Mouse (Mus musculus) testis, postnatal 14 days (tissue): ENCODE results near the gene Bid.

Experiments
- DNase-seq: peaks from one replicate; pipeline ENCODE4 v3.0.0; 2021; ENCODE audit warnings: low spot score

Gene Bid

DNA sequence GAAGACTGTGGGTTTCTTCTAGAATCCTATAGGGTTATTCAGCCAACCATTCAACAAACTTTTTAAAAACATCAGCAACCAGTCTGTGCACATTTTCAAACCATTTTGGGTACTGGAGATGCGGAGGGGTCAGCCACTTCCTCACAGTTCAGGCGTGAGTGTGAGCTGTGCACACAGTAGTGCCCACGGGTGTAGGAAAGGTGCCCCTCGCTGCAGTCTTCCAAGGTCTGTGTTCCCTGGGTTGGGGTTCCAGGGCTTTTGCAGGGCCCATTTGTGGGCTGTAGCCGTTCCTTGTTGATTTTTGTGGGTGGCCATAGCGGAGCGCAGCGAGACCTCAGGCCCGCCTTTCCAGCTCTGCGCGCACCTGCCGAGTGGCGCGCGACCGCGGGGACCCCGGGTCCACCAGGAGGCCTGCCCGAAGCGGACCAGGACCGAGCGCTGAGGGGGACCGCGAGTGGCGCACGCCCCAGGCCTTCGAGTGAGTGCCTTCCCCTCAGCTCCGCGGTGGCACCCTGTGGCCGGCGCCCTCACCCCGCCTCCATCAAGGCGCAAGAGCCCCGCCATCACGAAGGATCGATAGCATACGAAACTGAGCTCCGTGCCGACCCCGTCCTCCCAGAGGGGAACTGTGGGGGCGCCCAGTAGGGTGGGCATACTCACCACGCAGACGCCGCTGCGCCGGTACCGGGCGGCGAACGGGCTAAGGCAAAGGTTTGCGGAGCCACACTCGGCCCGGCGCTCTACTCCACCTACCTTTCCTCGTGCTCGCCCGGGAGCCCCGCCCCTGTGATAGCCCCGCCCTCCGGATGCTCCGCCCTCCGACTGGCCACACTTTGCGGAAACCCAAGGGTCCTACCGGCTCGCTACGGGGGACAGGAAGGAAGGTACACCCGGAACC, at the start of gene Bid:
Gene Bid (minus strand): TSS at position 780 of the 898 bp plus-strand sequence.
- peak; percentile 89 for DNase-seq

DNA sequence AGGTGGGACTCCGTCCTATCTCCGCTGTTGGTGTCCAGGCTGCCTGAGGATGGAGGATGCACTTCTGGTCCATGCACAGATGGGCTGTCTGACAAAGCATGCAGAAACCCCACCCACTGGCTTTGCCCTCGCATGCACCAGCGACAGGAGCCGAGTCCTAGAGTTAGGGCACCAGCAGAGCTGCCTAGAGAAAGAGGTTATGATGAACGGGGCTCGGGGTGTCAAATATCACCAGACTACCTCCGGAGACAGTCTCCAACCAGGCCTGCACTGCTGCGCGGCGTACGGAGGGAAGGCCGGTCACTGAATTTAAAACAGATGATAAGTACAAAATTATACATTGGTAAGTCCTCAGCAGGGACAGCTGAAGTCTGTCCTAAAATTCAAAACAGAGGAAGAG, 49.2 kb upstream of the Bid start:
- DNase-seq = no peak

DNA sequence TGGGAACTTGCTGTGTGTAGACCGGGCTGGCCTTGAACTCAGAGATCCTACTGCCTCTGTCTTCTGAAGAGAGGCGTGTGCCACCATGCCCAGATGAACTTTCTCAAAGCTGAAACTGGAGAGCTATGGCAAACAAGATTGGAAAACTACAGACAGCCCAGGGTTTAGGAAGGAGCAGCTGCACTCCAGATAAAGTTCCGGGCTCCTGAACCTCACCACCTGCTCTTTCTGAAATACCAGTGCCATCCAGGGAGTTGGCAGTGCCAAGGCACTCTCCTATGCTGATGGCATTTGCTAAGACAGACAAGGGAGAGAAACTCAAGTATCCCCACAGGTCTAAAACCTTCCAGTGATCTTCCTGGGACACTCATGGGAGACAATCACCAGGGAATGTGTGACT, 47.5 kb upstream of the Bid start:
- no peak for DNase-seq

DNA sequence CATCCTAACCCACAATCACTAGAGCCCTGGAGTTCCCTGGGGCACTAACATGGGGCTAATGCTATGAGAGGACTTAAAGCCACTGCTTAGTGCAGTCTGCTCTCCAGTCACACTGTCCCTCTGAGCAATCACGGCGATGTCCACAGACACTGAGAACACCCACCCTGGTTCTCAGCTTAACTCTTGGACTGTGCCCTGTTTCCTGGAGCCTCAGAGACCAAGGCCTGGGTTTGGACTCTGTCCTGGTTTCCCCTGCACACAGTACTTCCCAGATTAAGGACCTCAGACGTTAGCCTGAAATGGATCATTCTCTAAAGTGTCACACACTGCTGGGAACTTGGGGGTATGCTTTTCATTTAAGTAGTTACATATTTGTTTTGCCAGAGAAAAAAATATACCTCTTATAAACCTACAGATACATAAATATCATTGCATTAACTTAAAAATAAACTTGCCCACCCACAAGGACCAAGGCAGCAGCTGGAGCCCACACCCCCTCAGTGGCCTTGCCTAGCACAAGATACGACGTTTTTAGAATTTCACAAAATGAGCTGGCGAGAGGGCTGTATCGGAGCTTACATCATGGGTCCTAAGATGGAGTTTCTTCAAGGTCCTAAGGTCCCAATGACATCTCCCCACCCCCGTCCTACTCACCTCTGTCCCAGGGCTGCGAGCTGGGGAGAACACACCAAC, 43.8 kb upstream of the Bid start:
- no peak for DNase-seq

GRCm38 (mm10) chr6:120957331-120957730, 40.7 kb upstream of the Bid start:
- DNase-seq = no peak

DNA sequence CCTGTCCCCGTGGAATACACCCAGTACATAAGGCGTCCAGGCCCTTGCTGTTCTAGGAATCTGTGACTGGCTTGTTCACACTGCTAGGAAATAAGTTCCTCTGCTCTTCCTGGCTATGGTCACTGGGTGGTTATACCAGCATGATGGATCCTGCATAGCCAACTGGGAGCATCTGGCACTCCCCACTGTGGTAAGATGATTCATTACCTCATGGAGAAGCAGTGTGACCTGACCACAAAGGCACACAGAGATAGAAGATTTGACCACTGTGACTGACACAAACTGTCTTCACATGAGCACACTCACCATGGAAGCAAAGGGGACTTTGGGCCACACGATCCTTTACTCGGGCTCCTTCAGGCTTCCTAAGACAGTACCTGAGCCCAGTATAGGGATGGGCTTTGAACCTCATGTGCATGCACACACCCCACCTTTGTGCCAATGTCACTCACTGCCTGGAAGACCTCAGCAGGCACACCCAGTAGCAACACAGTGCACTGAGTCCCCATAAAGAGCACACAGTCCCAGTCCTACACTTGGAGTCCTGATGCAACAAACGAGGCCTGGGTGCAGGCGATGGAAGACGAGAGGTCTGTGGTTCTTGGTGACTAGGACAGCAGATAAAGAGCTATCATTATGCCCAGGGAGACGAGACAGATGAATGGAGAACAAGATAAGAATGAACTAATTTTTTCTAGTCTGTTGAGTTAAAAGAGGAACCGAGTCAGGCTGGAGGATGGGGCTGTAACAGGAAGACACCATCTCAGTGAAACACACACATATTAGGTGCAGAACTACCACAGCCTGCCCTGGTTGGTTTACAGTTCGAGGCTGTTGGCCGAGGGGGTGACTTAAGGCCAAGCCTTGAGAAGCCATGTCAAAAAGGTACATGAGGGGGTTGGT, 39.9 kb upstream of the Bid start:
- DNase-seq = no peak

DNA sequence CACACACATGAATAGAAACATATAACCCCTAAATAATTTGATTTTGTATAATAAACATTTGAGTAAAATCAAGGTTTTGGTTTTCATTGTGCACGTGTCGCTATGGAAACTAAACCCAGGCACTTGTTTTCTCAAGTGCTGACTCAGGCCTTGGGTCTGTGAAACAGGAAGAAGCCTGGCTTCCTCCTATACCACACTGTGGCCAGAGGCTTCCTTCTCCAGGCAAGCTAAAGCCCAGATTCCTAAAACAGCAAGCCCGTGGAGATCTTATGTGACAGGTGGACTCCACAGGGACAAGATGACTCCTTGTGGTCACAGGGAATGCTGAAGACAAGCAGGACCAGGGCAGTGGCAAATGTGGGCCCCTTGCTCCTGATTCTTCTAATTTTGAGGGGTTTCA, 38.6 kb upstream of the Bid start:
- DNase-seq = no peak

- DNase-seq = no peak
Measured at GRCm38 (mm10) chr6:120954241-120954640, 37.6 kb upstream of the Bid start.

DNA sequence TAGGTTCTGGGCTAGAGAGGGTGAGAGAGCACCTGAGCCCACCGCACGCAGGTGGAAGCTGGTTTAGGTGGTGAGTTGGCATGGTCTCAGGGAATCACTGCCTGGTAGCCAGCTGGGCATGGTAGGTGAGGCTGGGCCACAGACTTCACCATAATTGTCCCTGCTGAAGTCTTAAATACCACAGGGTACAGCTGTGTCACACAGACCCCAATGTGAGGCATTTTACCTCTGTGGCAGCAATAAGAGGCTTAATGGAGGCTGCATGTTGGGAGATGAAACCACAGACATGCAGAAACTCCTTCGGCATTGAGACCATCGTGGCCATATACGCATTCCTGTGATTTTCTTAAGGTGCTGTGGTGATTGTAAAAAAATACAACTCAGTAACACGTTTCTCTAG, 35.8 kb upstream of the Bid start:
- DNase-seq = no peak

DNA sequence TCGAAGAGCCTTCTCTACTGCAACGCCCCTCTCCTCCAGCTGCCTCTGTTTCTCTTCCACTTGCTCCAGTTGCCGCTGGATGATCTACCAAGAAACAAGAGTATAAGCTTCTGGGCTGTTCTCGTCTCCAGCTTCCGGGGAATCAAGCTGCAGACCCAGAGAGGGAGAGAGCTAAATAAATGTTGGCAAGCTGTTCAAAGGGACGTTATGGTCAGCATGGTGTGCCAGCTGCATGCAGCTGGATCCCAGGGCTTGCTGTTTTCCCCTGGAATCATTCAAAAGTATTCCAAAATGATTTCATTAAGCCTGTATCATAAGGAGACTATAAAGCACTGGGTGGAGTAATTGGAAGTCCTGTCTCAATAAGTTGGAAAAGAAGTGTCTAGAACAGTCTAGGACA, 34.7 kb upstream of the Bid start:
- no peak for DNase-seq

DNA sequence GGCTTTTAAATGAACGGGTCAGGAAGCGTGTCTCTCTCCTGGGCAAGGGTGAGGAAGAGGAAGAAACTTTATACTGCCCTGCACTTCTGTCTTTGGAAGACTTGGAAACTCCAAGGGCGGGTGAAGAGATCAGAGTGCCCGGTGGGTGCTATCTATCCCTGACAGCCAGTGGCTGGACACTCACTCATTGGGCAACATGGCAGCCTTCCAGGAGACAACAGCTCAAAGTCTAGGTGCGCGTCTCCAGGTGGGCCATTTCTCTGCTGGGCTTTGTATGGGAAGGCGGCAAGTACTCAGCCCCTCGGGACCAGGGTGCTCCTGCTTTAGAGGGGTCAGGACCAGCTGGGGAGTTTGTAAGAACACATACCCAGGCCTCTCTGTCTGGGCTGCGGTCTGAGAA, 28.9 kb upstream of the Bid start:
- DNase-seq = no peak

- no peak for DNase-seq
Measured at GRCm38 (mm10) chr6:120943964-120944363, 27.3 kb upstream of the Bid start.

GRCm38 (mm10) chr6:120943551-120943950, 26.9 kb upstream of the Bid start:
- DNase-seq = no peak

DNA sequence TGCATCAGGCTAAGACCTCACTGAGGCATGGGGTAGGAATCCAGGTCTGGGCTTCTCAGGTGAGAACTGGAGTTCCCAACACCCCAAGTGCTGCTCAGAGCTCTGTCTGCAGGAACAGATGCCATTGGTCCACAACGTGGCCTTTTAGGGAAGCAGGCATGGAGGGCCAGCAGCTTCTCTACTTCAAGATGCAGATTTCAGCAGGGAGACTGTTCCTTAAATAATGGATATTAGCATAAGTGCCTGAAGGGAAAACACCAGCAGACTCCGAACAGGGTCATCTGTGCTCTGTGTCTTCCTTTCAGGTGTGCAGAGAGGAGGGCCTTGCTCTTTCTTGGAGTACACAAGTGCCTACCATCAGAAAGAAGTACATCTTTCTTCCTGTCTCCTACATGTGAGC, 26.4 kb upstream of the Bid start:
- no peak for DNase-seq

GRCm38 (mm10) chr6:120941575-120941974, 24.9 kb upstream of the Bid start:
- no peak for DNase-seq

GRCm38 (mm10) chr6:120941084-120941481, 24.4 kb upstream of the Bid start:
- no peak for DNase-seq

DNA sequence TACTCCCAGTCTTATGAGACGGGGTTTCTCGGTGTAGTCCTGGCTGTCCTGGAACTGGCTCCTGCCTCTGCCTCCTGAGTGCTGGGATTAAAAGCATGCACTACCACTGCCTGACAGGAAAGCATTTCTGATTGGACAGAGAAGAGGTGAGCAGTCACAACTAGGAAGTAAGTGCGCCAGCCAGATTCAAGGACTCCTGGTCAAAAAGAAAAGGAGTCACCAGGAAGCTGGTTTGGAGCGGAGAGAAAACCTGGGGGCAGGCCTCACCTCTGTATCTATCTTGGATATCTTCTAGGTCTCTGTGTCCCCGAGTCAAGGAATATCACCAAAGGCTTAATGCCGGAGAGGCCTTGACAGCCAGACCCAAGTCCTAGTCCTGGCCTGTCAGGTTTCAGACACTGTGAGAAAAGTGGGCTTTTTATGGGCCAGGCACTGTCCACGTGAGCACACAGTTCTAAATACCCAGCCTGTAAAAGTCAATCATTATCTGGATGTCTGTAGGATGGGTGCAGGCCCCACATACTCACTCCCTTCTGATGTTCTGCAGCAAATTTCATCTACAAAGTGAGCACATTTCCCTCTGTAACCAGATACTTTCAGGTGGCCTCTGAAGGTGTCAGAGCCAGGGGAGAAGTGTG, 23.9 kb upstream of the Bid start:
- DNase-seq = no peak

DNA sequence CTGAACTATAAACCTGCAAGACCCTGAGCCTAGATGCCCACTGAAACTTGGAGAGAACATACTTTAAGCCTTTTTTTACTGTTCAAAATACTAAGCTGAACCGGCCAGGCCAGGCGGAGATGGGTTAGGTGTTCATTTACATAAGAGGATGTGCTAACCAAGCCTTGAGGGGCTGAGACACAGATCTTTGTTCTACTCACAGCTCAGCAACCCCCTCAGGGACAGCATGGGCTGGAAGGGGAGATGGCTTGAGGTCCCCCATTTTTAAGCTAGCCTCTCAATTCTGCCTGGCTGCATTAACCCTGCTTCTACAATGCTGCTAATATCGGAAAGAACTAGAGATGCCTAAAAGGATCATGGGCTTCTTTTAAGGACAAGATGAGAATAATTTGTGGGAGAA, 23.1 kb upstream of the Bid start:
- no peak for DNase-seq

GRCm38 (mm10) chr6:120938763-120939450, 22.3 kb upstream of the Bid start:
- DNase-seq = no peak

GRCm38 (mm10) chr6:120937999-120938608, 21.5 kb upstream of the Bid start:
- DNase-seq = no peak

- DNase-seq = no peak
Measured at GRCm38 (mm10) chr6:120937104-120937617, 20.5 kb upstream of the Bid start.
